Mouse (Mus musculus): ENCODE data around the gene Anks6. TPM values are rescaled to one million over a fixed set of nuclear protein-coding genes. Genes with fewer than 3 reads are reported as not detected.
A peak's percentile ranks its signal among the peaks of the same experiment; 100 is the strongest.

The Anks6 gene
- polyA plus RNA-seq, 1 experiment from 2014 or later = 4.1 TPM

GRCm38 (mm10) chr4:47036486-47037320, 20.5 kb downstream of the Anks6 start:
- Histone ChIP-seq H3K36me3 (replicated peaks) (peaks cover 29% of the 10 kb centered on the region), H3K4me1 (peaks cover 14% of the 10 kb centered on the region; the same call in 1 of the 2 replicates), H3K27me3 (ENCODE audit: poor library complexity, severe bottlenecking) (no peaks in the 10 kb centered on the region), H3K4me3 (no peak overlapping the region), H3K9me3 (no peaks in the 10 kb centered on the region), H3K27ac (0 out of 2 replicates have a peak overlapping the region, but pooled peaks have one; percentile 8)
- WGBS = 73% methylated on average over 13 of the region's 13 CpGs
- DNase-seq (ENCODE audit: extremely low spot score, low spot score) = no peak

DNA sequence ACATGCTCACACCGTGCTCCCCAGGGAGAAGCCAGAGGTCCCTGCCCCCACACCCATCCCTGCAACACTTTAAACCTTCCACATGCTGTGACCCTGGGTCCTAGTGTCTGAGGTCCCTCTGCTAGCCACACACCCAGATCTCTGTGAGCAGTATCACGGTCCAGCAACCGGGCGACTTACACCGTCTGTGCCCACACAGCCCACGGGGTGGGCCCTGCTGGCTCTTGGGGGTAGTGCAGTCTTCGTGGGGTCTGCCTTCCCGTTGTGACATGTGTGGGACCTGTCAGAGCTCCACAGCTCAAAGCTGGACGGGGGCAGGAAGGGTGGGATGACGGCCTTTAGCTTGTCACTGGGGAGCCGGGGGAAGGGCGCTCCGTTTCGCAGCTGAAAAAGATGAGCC, 21.7 kb downstream of the Anks6 start:
- peaks cover 17% of the 10 kb centered on the region for H3K4me1 ChIP-seq
- no peaks in the 10 kb centered on the region for H3K9me3 ChIP-seq
- no peak overlapping the region for H3K27ac ChIP-seq
- H3K36me3 ChIP-seq (replicated peaks) = peaks cover 29% of the 10 kb centered on the region
- H3K4me3 ChIP-seq = no peak overlapping the region
- WGBS = 72% methylated on average over 14 of the region's 14 CpGs
- DNase-seq (ENCODE audit: extremely low spot score, low spot score) = no peak
- H3K27me3 ChIP-seq (ENCODE audit: poor library complexity, severe bottlenecking) = no peaks in the 10 kb centered on the region

DNA sequence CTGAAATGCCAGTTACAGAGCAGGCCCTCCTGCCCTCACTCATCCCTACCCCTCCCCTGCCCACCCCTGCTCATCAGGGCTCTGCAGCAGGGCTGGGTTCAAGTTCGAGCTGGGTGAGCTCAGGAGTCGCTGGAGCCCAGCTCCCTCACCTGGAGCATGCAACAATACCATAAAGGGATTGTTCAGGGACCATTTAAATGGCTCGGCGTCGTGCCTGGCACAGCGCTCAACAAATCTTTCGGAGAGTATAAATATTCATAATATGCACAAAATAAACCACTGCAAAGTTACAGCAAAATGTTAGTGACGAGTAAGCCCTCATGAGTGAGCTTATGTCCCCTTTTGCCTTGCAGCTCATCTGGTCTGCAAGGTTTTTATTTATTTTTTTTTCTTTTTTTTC, 25.1 kb downstream of the Anks6 start:
- H3K4me3 ChIP-seq = no peak overlapping the region
- no peak overlapping the region for H3K27ac ChIP-seq
- DNase-seq (ENCODE audit: extremely low spot score, low spot score) = no peak
- no peaks in the 10 kb centered on the region for H3K9me3 ChIP-seq
- no peaks in the 10 kb centered on the region for H3K27me3 ChIP-seq (ENCODE audit: poor library complexity, severe bottlenecking)
- H3K4me1 ChIP-seq = peaks cover 20% of the 10 kb centered on the region
- 88% methylated on average over 8 of the region's 8 CpGs for WGBS
- H3K36me3 ChIP-seq (replicated peaks) = peaks cover 19% of the 10 kb centered on the region

DNA sequence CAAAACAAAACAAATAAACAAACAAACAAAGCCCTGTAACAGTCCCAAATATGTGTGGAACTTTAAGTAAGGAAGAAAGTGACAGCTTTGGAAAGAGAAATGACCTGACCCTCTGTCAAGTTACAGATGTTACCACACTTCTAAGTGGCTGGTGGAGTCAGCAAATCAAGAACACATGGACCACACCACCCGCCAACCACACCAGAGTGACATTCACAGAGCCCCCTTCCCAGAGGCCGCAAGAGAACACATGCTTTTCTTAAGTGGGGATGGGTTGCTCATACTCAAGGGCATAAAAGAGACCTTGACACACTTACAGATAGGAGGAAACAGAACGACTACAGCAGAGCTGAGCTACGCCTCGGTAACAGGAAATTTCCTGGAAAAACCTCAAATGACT, 28.4 kb downstream of the Anks6 start:
- no peaks in the 10 kb centered on the region for H3K27me3 ChIP-seq (ENCODE audit: poor library complexity, severe bottlenecking)
- peaks cover 7% of the 10 kb centered on the region; the same call in 1 of the 2 replicates for H3K4me1 ChIP-seq
- H3K4me3 ChIP-seq = no peak overlapping the region
- no peak for DNase-seq (ENCODE audit: extremely low spot score, low spot score)
- H3K9me3 ChIP-seq = no peaks in the 10 kb centered on the region
- H3K27ac ChIP-seq = no peak overlapping the region
- H3K36me3 ChIP-seq (replicated peaks) = peaks cover 26% of the 10 kb centered on the region
- WGBS = 61% methylated on average over 5 of the region's 5 CpGs

GRCm38 (mm10) chr4:47023949-47024348, 33.3 kb downstream of the Anks6 start:
- Histone ChIP-seq H3K36me3 (replicated peaks) (peaks cover 31% of the 10 kb centered on the region), H3K4me3 (no peak overlapping the region), H3K4me1 (no peaks in the 10 kb centered on the region), H3K27ac (no peak overlapping the region), H3K9me3 (no peaks in the 10 kb centered on the region), H3K27me3 (ENCODE audit: poor library complexity, severe bottlenecking) (no peaks in the 10 kb centered on the region)
- no peak for DNase-seq (ENCODE audit: extremely low spot score, low spot score)
- WGBS = 71% methylated on average over 6 of the region's 6 CpGs

DNA sequence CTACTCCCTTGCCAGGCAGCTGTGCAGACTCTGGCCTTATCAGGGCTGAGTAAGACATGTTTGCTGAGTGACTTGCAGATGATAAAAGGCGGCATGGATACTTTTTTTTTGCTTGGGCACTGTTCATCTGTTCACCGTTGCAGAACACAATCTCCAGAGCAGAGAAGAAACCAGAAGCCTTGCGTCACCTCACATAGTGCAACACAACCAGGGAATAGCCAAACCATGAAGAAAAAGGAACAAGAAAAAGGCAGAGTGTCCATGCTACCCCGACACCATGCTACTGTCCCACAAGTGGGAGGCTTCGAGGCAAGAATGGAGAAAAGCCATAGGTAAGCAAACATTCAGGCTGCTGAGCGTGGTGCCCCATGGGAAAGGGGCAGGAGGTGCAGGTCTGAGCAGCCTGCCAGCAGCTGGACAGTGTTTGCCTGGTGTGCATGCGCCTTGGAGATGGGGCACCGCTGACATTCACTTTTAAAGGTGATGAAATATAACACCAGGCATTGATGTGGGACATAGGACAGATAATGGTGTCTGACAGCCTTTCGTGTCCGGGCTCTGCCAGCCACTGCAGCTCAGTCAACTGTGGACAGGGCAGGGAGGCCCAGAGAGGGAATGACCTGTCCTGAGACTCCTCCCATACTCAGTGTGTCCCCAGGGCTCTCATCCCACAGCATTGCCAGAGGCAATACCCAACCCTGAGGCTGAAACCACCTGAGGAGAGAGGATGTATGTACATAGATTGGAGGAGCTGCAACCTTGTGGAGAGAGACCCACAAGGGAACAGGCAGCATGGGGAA, 34.2 kb downstream of the Anks6 start:
- Histone ChIP-seq H3K4me3 (no peak overlapping the region), H3K36me3 (replicated peaks) (peaks cover 27% of the 10 kb centered on the region), H3K27me3 (ENCODE audit: poor library complexity, severe bottlenecking) (no peaks in the 10 kb centered on the region), H3K27ac (no peak overlapping the region), H3K4me1 (no peaks in the 10 kb centered on the region), H3K9me3 (no peaks in the 10 kb centered on the region)
- no peak for DNase-seq (ENCODE audit: extremely low spot score, low spot score)
- 89% methylated on average over 10 of the region's 10 CpGs for WGBS

DNA sequence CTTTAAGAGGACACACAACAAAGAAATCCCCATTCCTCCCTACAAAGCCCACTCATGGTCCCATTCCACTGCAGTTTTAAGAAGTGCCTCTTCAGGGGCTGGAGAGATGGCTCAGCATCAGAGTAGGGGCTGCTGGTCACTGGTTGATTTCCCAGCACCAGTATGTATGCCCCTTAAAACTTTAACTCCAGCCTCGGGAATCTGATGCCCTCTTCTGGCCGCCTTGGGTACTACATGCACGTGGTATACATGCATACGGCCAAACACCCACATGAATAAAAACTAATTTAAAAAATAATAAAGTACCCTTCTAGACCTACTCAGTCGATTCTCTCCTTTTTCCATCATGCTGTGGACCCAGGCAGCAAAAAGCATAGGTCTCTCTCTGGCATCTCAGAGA, 36.7 kb downstream of the Anks6 start:
- peaks cover 21% of the 10 kb centered on the region for H3K36me3 ChIP-seq (replicated peaks)
- H3K4me3 ChIP-seq = no peak overlapping the region
- 14% methylated on average over 5 of the region's 5 CpGs for WGBS
- no peaks in the 10 kb centered on the region for H3K9me3 ChIP-seq
- H3K27ac ChIP-seq = no peak overlapping the region
- no peaks in the 10 kb centered on the region for H3K4me1 ChIP-seq
- H3K27me3 ChIP-seq (ENCODE audit: poor library complexity, severe bottlenecking) = no peaks in the 10 kb centered on the region
- peak; percentile 75 for DNase-seq (ENCODE audit: extremely low spot score, low spot score)

DNA sequence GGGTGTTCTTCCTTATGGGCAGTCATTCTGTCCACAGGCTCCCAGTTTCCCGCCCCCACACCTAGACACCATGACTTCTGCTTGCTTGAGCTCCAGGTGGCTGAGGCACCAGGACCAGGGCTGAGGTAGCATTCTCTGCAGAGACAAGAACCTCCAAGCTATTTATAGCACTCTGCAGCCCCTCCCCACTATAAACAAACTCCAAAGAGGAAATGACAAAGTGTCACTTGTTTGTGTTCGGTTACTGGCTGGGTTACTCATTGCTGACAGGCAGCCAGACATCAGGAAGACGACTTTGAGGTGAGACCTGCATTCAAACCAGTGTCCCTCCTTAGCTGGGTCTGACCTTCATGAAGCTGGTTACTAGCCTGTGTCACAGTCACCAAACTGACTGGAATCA, 42.1 kb downstream of the Anks6 start:
- 67% methylated on average over 3 of the region's 3 CpGs for WGBS
- H3K27ac ChIP-seq = no peak overlapping the region
- H3K9me3 ChIP-seq = no peaks in the 10 kb centered on the region
- H3K4me3 ChIP-seq = no peak overlapping the region
- DNase-seq (ENCODE audit: extremely low spot score, low spot score) = no peak
- H3K27me3 ChIP-seq (ENCODE audit: poor library complexity, severe bottlenecking) = no peaks in the 10 kb centered on the region
- peaks cover 16% of the 10 kb centered on the region for H3K36me3 ChIP-seq (replicated peaks)
- peaks cover 8% of the 10 kb centered on the region for H3K4me1 ChIP-seq

GRCm38 (mm10) chr4:47012476-47012875, 44.8 kb downstream of the Anks6 start:
- no peak for DNase-seq (ENCODE audit: extremely low spot score, low spot score)
- Histone ChIP-seq H3K36me3 (replicated peaks) (peaks cover 16% of the 10 kb centered on the region), H3K4me3 (no peak overlapping the region), H3K9me3 (no peaks in the 10 kb centered on the region), H3K27ac (no peak overlapping the region), H3K4me1 (peaks cover 8% of the 10 kb centered on the region), H3K27me3 (ENCODE audit: poor library complexity, severe bottlenecking) (no peaks in the 10 kb centered on the region)
- WGBS = 87% methylated on average over 10 of the region's 10 CpGs

- WGBS = 67% methylated on average over 12 of the region's 12 CpGs
- no peaks in the 10 kb centered on the region; the same call in 1 of the 2 replicates for H3K36me3 ChIP-seq (replicated peaks)
- peaks cover 12% of the 10 kb centered on the region for H3K4me1 ChIP-seq
- no peaks in the 10 kb centered on the region for H3K9me3 ChIP-seq
- H3K27me3 ChIP-seq (ENCODE audit: poor library complexity, severe bottlenecking) = no peaks in the 10 kb centered on the region; the same call in 1 of the 2 replicates
- H3K27ac ChIP-seq = no peak overlapping the region
- H3K4me3 ChIP-seq = no peak overlapping the region
- DNase-seq (ENCODE audit: extremely low spot score, low spot score) = no peak
Measured at GRCm38 (mm10) chr4:47010400-47011231, 46.6 kb downstream of the Anks6 start.

- DNase-seq (ENCODE audit: extremely low spot score, low spot score) = no peak
- Histone ChIP-seq H3K4me3 (no peak overlapping the region), H3K27ac (no peak overlapping the region), H3K4me1 (no peaks in the 10 kb centered on the region), H3K9me3 (no peaks in the 10 kb centered on the region), H3K27me3 (ENCODE audit: poor library complexity, severe bottlenecking) (no peaks in the 10 kb centered on the region; the same call in 1 of the 2 replicates), H3K36me3 (replicated peaks) (no peaks in the 10 kb centered on the region)
- WGBS = 78% methylated on average over 8 of the region's 8 CpGs
Measured at GRCm38 (mm10) chr4:47000626-47001395, 56.4 kb downstream of the Anks6 start.

DNA sequence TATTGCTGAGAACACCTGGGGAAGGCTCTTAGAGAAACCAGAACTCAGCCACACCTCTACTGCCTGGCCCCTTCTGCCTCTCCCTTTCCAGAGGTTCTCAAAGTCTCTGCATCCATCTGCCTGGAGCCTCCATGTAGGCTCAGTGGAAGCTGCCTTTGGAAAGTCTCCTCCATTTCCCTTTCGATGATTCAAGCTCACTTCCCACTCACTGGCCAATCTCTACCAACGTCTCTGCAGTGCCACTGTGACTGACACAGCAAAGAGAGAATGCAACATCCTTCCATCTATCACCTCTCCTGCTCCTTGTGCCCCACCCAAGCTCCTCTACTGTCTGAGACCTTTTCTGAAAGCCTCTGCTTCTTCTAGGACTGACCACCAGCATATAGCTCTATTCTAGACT, 59.3 kb downstream of the Anks6 start:
- H3K27ac ChIP-seq = no peak overlapping the region
- no peak overlapping the region for H3K4me3 ChIP-seq
- 94% methylated on average over 2 of the region's 2 CpGs for WGBS
- peaks cover 20% of the 10 kb centered on the region for H3K27me3 ChIP-seq (ENCODE audit: poor library complexity, severe bottlenecking)
- H3K9me3 ChIP-seq = no peaks in the 10 kb centered on the region
- no peak for DNase-seq (ENCODE audit: extremely low spot score, low spot score)
- no peaks in the 10 kb centered on the region for H3K36me3 ChIP-seq (replicated peaks)
- H3K4me1 ChIP-seq = no peaks in the 10 kb centered on the region

Measured in forebrain, embryonic 10.5 days (tissue).